In the genomic region with DNA sequence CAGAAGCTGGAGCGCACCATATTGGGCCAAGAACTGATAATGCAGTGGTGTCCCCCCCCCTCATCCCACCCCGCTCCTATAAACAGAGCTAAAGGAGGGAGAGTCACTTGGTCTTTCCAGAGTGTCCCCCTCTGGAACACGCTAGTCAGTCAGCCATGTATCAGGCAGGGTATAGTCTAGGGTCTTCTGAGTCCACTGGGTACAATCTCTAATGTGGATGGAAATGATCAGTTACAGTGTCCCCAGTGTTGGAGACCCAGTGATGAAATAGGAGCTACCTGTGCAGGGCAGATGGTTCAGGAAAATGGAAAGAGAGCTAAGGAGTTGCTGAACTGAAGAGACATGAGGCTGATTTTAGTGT, we compare ENCODE assay signal across 8 mouse cellular contexts. TPM values are rescaled to one million over a fixed set of nuclear protein-coding genes. Genes with fewer than 3 reads are reported as not detected.
DNase-seq lines count a peak whose midpoint lies in the region; ATAC-seq and TF ChIP-seq lines count a peak whose summit lies in the region.

No protein-coding gene starts in this region.

- peak overlapping the region; percentile 33 for H3K4me2 ChIP-seq in heart, postnatal 0 days (ENCODE audit: low read depth, low read length)
- H3K4me2 ChIP-seq in hindbrain, embryonic 15.5 days = peak overlapping the region; percentile 38
- peak overlapping the region; percentile 22 for H3K4me2 ChIP-seq in midbrain, embryonic 15.5 days

- TF ChIP-seq CTCF in heart, postnatal 0 days (IDR thresholded peaks at IDR 0.05; ENCODE audit: low read depth) = no peak

- ATAC-seq in heart, postnatal 0 days (ENCODE audit: insufficient read depth, low read depth) = no peak
- ATAC-seq in hindbrain, embryonic 15.5 days (ENCODE audit: low FRiP score, low read depth) = no peak
- no peak for ATAC-seq in midbrain, embryonic 15.5 days (replicated peaks)

- no peaks in the 10 kb centered on the region for H3K36me3 ChIP-seq in heart, postnatal 0 days (replicated peaks; ENCODE audit: control insufficient read depth, insufficient read depth, low read length)
- H3K36me3 ChIP-seq in hindbrain, embryonic 15.5 days = no peaks in the 10 kb centered on the region
- 0 out of 2 replicates have a peak, but pooled peaks cover 2% of the 10 kb centered on the region for H3K36me3 ChIP-seq in midbrain, embryonic 15.5 days (replicated peaks)

- no peak overlapping the region for H3K9ac ChIP-seq in heart, postnatal 0 days (replicated peaks; ENCODE audit: low read depth, low read length)
- no peak overlapping the region for H3K9ac ChIP-seq in hindbrain, embryonic 15.5 days
- H3K9ac ChIP-seq in midbrain, embryonic 15.5 days = no peak overlapping the region

- H3K9me3 ChIP-seq in heart, postnatal 0 days (replicated peaks; ENCODE audit: control insufficient read depth, low read length) = no peaks in the 10 kb centered on the region
- H3K9me3 ChIP-seq in hindbrain, embryonic 15.5 days = no peaks in the 10 kb centered on the region
- no peaks in the 10 kb centered on the region for H3K9me3 ChIP-seq in midbrain, embryonic 15.5 days

- no peak overlapping the region for H3K27ac ChIP-seq in heart, postnatal 0 days (ENCODE audit: low read depth)
- H3K27ac ChIP-seq in brown adipose tissue, adult 24 weeks (replicated peaks; ENCODE audit: low read depth, low read length) = no peak overlapping the region
- peak overlapping the region; percentile 88; the same call in 1 of the 2 replicates for H3K27ac ChIP-seq in hindbrain, embryonic 15.5 days (replicated peaks)
- peak overlapping the region; percentile 51 for H3K27ac ChIP-seq in midbrain, embryonic 15.5 days

- WGBS in heart, postnatal 0 days = 27% methylated on average over 3 of the region's 3 CpGs
- WGBS in hindbrain, embryonic 15.5 days = 38% methylated on average over 3 of the region's 3 CpGs
- 29% methylated on average over 3 of the region's 3 CpGs for WGBS in midbrain, embryonic 15.5 days

- no peaks in the 10 kb centered on the region for H3K27me3 ChIP-seq in heart, postnatal 0 days (ENCODE audit: control insufficient read depth, insufficient read depth, low read length)
- peaks cover 16% of the 10 kb centered on the region; the same call in 1 of the 2 replicates for H3K27me3 ChIP-seq in hindbrain, embryonic 15.5 days
- H3K27me3 ChIP-seq in midbrain, embryonic 15.5 days (replicated peaks) = peaks cover 17% of the 10 kb centered on the region

- peaks cover 34% of the 10 kb centered on the region for H3K4me1 ChIP-seq in heart, postnatal 0 days (ENCODE audit: control insufficient read depth, insufficient read depth)
- H3K4me1 ChIP-seq in brown adipose tissue, adult 24 weeks (ENCODE audit: control insufficient read depth, insufficient read depth, insufficient read length, low read length) = peaks cover 15% of the 10 kb centered on the region
- peaks cover 33% of the 10 kb centered on the region for H3K4me1 ChIP-seq in hindbrain, embryonic 15.5 days (replicated peaks)
- H3K4me1 ChIP-seq in midbrain, embryonic 15.5 days = peaks cover 34% of the 10 kb centered on the region

- peak overlapping the region; percentile 92; the same call in 1 of the 2 replicates for H3K4me3 ChIP-seq in heart, postnatal 0 days (ENCODE audit: low read depth, low read length)
- H3K4me3 ChIP-seq in brown adipose tissue, adult 24 weeks (ENCODE audit: insufficient read depth, low read depth, low read length) = 0 out of 2 replicates have a peak overlapping the region, but pooled peaks have one; percentile 9
- peak overlapping the region; percentile 66 for H3K4me3 ChIP-seq in hindbrain, embryonic 15.5 days
- H3K4me3 ChIP-seq in midbrain, embryonic 15.5 days = peak overlapping the region; percentile 93

- TF ChIP-seq EP300 in heart, postnatal 0 days (IDR thresholded peaks at IDR 0.05; ENCODE audit: low read depth) = no peak; the same call in 1 of the 2 replicates

- DNase-seq in heart, postnatal 0 days (ENCODE audit: low spot score) = no peak
- no peak for DNase-seq in heart, postnatal 25 days (ENCODE audit: low spot score)
- no peak for DNase-seq in ovary, postnatal 10 days (ENCODE audit: low spot score)
- no peak for DNase-seq in ovary, adult 18-20 months (ENCODE audit: low spot score)
- no peak for DNase-seq in yolk sac, embryonic 10.5 days (ENCODE audit: low spot score)

- intact Hi-C loops in heart, postnatal 25 days (cut with DNase I) = loop anchor here (2.0 to 5.0 kb wide), 2 partner anchors 19 to 37 kb away; a partner anchor contains a TSS

RNA-seq across cellular contexts. Expression of a gene that starts 0.3 kb away (rescaled TPM):
- 62.7 and 90.1 TPM in 2 replicates for total RNA-seq in heart, postnatal 0 days (2014; rRNA removed; ENCODE audit: low replicate concordance)
- polyA plus RNA-seq in heart, postnatal 0 days (2015; fragmentation: Nextera tagmentation; extraction: Ambion mirVana) = 193 and 196 TPM in 2 replicates
- 100 to 1,000 TPM; 292 to 305 TPM for total RNA-seq in heart, postnatal 25 days (2021)
- 202 and 234 TPM in 2 replicates for polyA plus RNA-seq in brown adipose tissue, adult 24 weeks (2012; ENCODE audit: insufficient read depth, insufficient read length, missing spikeins)
- polyA plus RNA-seq in hindbrain, embryonic 15.5 days (2015; fragmentation: Nextera tagmentation; extraction: Ambion mirVana) = 341 and 360 TPM in 2 replicates
- 344 and 347 TPM in 2 replicates for polyA plus RNA-seq in midbrain, embryonic 15.5 days (2015; fragmentation: Nextera tagmentation; extraction: Ambion mirVana)

RNA-seq across cellular contexts. Expression of a gene that starts 38.9 kb away (rescaled TPM):
- total RNA-seq in heart, postnatal 0 days (2014; rRNA removed; ENCODE audit: low replicate concordance) = 120 and 133 TPM in 2 replicates
- 99.0 and 104 TPM in 2 replicates for polyA plus RNA-seq in heart, postnatal 0 days (2015; fragmentation: Nextera tagmentation; extraction: Ambion mirVana)
- 100 to 1,000 TPM in 1 of 2 experiments, 10 to 100 TPM in 1; 95.7 to 115 TPM for total RNA-seq in heart, postnatal 25 days (2021)
- 42.2 and 50.8 TPM in 2 replicates for polyA plus RNA-seq in brown adipose tissue, adult 24 weeks (2012; ENCODE audit: insufficient read depth, insufficient read length, missing spikeins)
- polyA plus RNA-seq in hindbrain, embryonic 15.5 days (2015; fragmentation: Nextera tagmentation; extraction: Ambion mirVana) = 298 and 305 TPM in 2 replicates
- 310 and 326 TPM in 2 replicates for polyA plus RNA-seq in midbrain, embryonic 15.5 days (2015; fragmentation: Nextera tagmentation; extraction: Ambion mirVana)

Comparison
In these comparisons a context has a peak if more than half of its experiments do, and no peak if none do; other contexts are left out.
1. H3K27ac ChIP-seq: peak in hindbrain, embryonic 15.5 days (single experiment) and midbrain, embryonic 15.5 days (single experiment); none in heart, postnatal 0 days (single experiment) and brown adipose tissue, adult 24 weeks (single experiment).
2. H3K4me3 ChIP-seq: peak in every context shown above with its lines; median percentile 93 in midbrain, embryonic 15.5 days; 92 in heart, postnatal 0 days; 66 in hindbrain, embryonic 15.5 days; 9 in brown adipose tissue, adult 24 weeks.
3. Peak in every context shown above with its lines, with median percentiles within 50 percentile points of each other: H3K4me2 ChIP-seq.